Mouse (Mus musculus) G1E (cell line): ENCODE measurements at regions not wholly inside any gene's neighbourhood (a gene's known extent, or its start where the extent isn't known, plus 50 kb on each side); places are given as distances from the start of the nearest gene placed in this dataset.

Experiments used
- CTCF ChIP-seq: IDR thresholded peaks from 2 replicates; pipeline ENCODE4 v1.5.1; 2012; ENCODE audit warnings: low read depth, low read length, inconsistent platforms, mixed read lengths
- GATA1 ChIP-seq: IDR thresholded peaks from 2 replicates; pipeline ENCODE4 v1.6.1; 2012; ENCODE audit warnings: borderline replicate concordance, low read length, inconsistent platforms, mixed read lengths
- TAL1 ChIP-seq: conservative IDR thresholded peaks from 2 replicates; pipeline ENCODE4 v1.6.1; 2012; ENCODE audit warnings: low read depth, low read length, inconsistent platforms, mixed read lengths

DNA sequence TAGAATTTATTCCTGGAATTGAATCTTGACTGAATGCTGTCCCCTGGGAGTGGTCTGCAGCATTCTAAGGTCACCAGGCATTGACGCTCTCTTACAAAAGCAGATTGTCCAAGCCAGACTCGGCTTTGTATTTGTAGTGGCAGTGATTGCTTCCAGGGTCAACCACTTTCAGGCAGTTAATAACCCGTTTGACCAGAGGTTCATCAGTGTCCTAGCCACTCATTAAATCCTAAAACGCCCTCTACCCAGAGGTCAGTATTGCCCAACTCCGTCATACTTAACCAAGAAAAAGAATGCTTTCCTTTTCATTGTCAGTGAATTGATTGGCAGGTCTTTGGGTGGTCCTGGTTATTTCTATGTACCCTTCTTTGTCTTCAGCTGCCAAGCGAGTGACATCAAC is 194.6 kb upstream of the Mctp2 start:
- TF ChIP-seq CTCF (no peak), TAL1 (no peak), GATA1 (no peak)
